Mouse (Mus musculus) ES-Bruce4 (cell line): ENCODE results near the gene Gm45837.

ENCODE experiments used
- CTCF ChIP-seq: IDR thresholded peaks from one replicate; pipeline ENCODE4 v1.8.1; 2011; ENCODE audit warnings: low read depth, low read length
- EP300 ChIP-seq: IDR thresholded peaks from 2 replicates; pipeline ENCODE4 v1.6.1; 2011; ENCODE audit warnings: low read depth, low read length; ENCODE audit not compliant: insufficient read depth
- POLR2A ChIP-seq: IDR thresholded peaks from one replicate; pipeline ENCODE4 v1.8.1; 2011; ENCODE audit warnings: low read length; ENCODE audit not compliant: insufficient read depth

DNA sequence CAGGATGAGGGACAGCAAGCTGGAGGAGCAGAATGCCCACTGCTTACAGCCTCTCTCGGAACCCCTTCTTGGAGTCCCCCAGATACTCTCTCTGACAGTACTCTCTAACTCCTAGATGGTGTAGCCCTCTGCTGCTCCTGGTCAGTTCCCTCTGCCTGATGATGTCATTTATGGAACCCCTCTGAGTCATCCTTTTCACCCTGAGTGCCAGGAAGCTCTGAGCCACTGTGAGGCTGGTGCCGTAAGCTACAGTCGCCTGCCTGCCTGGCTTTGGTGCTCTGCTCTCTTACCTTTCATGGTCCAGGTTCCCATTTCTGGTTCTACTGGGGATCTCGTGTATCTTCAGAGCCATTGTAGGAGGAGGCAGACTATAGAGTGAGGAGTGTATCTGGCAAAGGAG, 13.5 kb upstream of the Gm45837 start:
- no peak for TF ChIP-seq EP300
- no peak for TF ChIP-seq CTCF
- TF ChIP-seq POLR2A, result no peak
